Mouse (Mus musculus): ENCODE data around the gene Tnfrsf13b. TPM values are rescaled to one million over a fixed set of nuclear protein-coding genes. Genes with fewer than 3 reads are reported as not detected.

The Tnfrsf13b gene
- polyA plus RNA-seq, 1 experiment from 2014 or later, result 2.0 TPM

GRCm38 (mm10) chr11:61108911-61109361, 17.6 kb upstream of the Tnfrsf13b start:
- Histone ChIP-seq H3K4me2 (ENCODE audit: low read length) (no peak overlapping the region), H3K4me3 (ENCODE audit: low read length) (no peak overlapping the region), H3K9me3 (ENCODE audit: control insufficient read depth, low read length) (no peaks in the 10 kb centered on the region), H3K27me3 (replicated peaks; ENCODE audit: control insufficient read depth, insufficient read depth, low read length) (no peaks in the 10 kb centered on the region), H3K27ac (ENCODE audit: low read depth, low read length) (no peak overlapping the region), H3K4me1 (ENCODE audit: control insufficient read depth, insufficient read depth, low read depth, low read length) (peaks cover 2% of the 10 kb centered on the region; the same call in 1 of the 2 replicates), H3K36me3 (ENCODE audit: control insufficient read depth, insufficient read depth, low read length) (no peaks in the 10 kb centered on the region), H3K9ac (ENCODE audit: low read depth, low read length) (no peak overlapping the region)
- WGBS, result 93% methylated on average over 12 of the region's 12 CpGs
- ATAC-seq, result no peak

DNA sequence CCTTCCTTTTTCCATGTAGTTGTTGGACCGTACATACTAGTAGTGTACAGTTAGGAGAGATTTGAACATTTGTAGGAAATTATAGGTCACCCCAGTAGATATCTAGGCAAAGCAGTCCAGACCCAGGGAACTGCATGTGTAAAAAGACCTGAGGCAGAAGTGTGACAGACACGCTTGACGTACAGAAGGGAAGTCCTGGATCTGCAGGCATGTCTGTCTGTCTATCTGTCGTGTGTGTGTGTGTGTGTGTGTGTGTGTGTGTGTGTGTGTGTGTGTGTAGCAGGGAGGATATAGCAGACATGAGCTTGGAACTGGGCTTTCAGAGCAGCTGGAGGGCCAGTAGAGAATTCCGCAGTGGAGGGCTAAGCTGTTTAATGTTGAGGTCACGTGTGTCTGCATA, 16.8 kb upstream of the Tnfrsf13b start:
- no peaks in the 10 kb centered on the region for H3K9me3 ChIP-seq (ENCODE audit: control insufficient read depth, low read length)
- no peak overlapping the region for H3K4me2 ChIP-seq (ENCODE audit: low read length)
- H3K27me3 ChIP-seq (replicated peaks; ENCODE audit: control insufficient read depth, insufficient read depth, low read length), result no peaks in the 10 kb centered on the region
- H3K9ac ChIP-seq (ENCODE audit: low read depth, low read length), result no peak overlapping the region
- whole genome bisulfite sequencing, result 88% methylated on average over 6 of the region's 6 CpGs
- ATAC-seq, result no peak
- no peaks in the 10 kb centered on the region for H3K36me3 ChIP-seq (ENCODE audit: control insufficient read depth, insufficient read depth, low read length)
- H3K4me3 ChIP-seq (ENCODE audit: low read length), result no peak overlapping the region
- H3K27ac ChIP-seq (ENCODE audit: low read depth, low read length), result no peak overlapping the region
- H3K4me1 ChIP-seq (ENCODE audit: control insufficient read depth, insufficient read depth, low read depth, low read length), result no peaks in the 10 kb centered on the region

- H3K4me2 ChIP-seq (ENCODE audit: low read length), result no peak overlapping the region
- H3K4me3 ChIP-seq (ENCODE audit: low read length), result no peak overlapping the region
- H3K9ac ChIP-seq (ENCODE audit: low read depth, low read length), result no peak overlapping the region
- H3K4me1 ChIP-seq (ENCODE audit: control insufficient read depth, insufficient read depth, low read depth, low read length), result no peaks in the 10 kb centered on the region
- WGBS, result 78% methylated on average over 10 of the region's 10 CpGs
- H3K9me3 ChIP-seq (ENCODE audit: control insufficient read depth, low read length), result no peaks in the 10 kb centered on the region
- no peaks in the 10 kb centered on the region for H3K27me3 ChIP-seq (replicated peaks; ENCODE audit: control insufficient read depth, insufficient read depth, low read length)
- H3K36me3 ChIP-seq (ENCODE audit: control insufficient read depth, insufficient read depth, low read length), result no peaks in the 10 kb centered on the region
- ATAC-seq, result no peak
- H3K27ac ChIP-seq (ENCODE audit: low read depth, low read length), result no peak overlapping the region
Measured at GRCm38 (mm10) chr11:61110113-61110512, 16.4 kb upstream of the Tnfrsf13b start.

DNA sequence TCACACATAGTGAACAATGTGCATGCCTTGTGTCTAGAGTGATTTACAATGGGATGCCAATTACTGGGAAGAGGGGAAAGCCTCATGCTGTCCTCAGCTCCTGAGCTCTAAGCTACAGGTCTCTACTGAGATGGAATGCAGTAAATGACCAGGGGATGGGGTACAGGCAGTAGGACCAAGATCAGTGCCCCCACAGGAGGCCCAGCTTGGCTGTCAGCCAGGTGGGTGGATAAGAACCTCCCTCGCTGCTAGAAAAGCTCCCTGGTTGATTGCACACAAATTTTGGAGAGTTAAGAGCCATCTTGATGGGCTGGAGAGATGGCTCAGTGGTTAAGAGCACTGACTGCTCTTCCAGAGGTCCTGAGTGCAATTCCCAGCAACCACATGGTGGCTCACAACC, 15.6 kb upstream of the Tnfrsf13b start:
- Histone ChIP-seq H3K4me2 (ENCODE audit: low read length) (no peak overlapping the region), H3K9me3 (ENCODE audit: control insufficient read depth, low read length) (no peaks in the 10 kb centered on the region), H3K4me1 (ENCODE audit: control insufficient read depth, insufficient read depth, low read depth, low read length) (no peaks in the 10 kb centered on the region), H3K27ac (ENCODE audit: low read depth, low read length) (no peak overlapping the region), H3K36me3 (ENCODE audit: control insufficient read depth, insufficient read depth, low read length) (no peaks in the 10 kb centered on the region), H3K9ac (ENCODE audit: low read depth, low read length) (no peak overlapping the region), H3K27me3 (replicated peaks; ENCODE audit: control insufficient read depth, insufficient read depth, low read length) (no peaks in the 10 kb centered on the region), H3K4me3 (ENCODE audit: low read length) (no peak overlapping the region)
- no peak for ATAC-seq
- WGBS, result 48% methylated on average over 1 of the region's 1 CpGs

- H3K4me1 ChIP-seq (ENCODE audit: control insufficient read depth, insufficient read depth, low read depth, low read length), result no peaks in the 10 kb centered on the region
- H3K4me3 ChIP-seq (ENCODE audit: low read length), result no peak overlapping the region
- H3K4me2 ChIP-seq (ENCODE audit: low read length), result no peak overlapping the region
- 94% methylated on average over 4 of the region's 4 CpGs for WGBS
- H3K36me3 ChIP-seq (ENCODE audit: control insufficient read depth, insufficient read depth, low read length), result no peaks in the 10 kb centered on the region
- H3K9ac ChIP-seq (ENCODE audit: low read depth, low read length), result no peak overlapping the region
- no peak overlapping the region for H3K27ac ChIP-seq (ENCODE audit: low read depth, low read length)
- no peaks in the 10 kb centered on the region for H3K9me3 ChIP-seq (ENCODE audit: control insufficient read depth, low read length)
- ATAC-seq, result no peak
- H3K27me3 ChIP-seq (replicated peaks; ENCODE audit: control insufficient read depth, insufficient read depth, low read length), result no peaks in the 10 kb centered on the region
Measured at GRCm38 (mm10) chr11:61111472-61111871, 15.1 kb upstream of the Tnfrsf13b start.

GRCm38 (mm10) chr11:61112323-61112995, 14.1 kb upstream of the Tnfrsf13b start:
- no peaks in the 10 kb centered on the region for H3K27me3 ChIP-seq (replicated peaks; ENCODE audit: control insufficient read depth, insufficient read depth, low read length)
- no peak overlapping the region for H3K4me2 ChIP-seq (ENCODE audit: low read length)
- H3K4me3 ChIP-seq (ENCODE audit: low read length), result no peak overlapping the region
- H3K36me3 ChIP-seq (ENCODE audit: control insufficient read depth, insufficient read depth, low read length), result no peaks in the 10 kb centered on the region
- no peak for ATAC-seq
- H3K27ac ChIP-seq (ENCODE audit: low read depth, low read length), result no peak overlapping the region
- no peaks in the 10 kb centered on the region for H3K9me3 ChIP-seq (ENCODE audit: control insufficient read depth, low read length)
- H3K4me1 ChIP-seq (ENCODE audit: control insufficient read depth, insufficient read depth, low read depth, low read length), result no peaks in the 10 kb centered on the region
- 88% methylated on average over 8 of the region's 8 CpGs for WGBS
- H3K9ac ChIP-seq (ENCODE audit: low read depth, low read length), result no peak overlapping the region

- no peaks in the 10 kb centered on the region for H3K4me1 ChIP-seq (ENCODE audit: control insufficient read depth, insufficient read depth, low read depth, low read length)
- ATAC-seq, result no peak
- H3K4me2 ChIP-seq (ENCODE audit: low read length), result no peak overlapping the region
- no peaks in the 10 kb centered on the region for H3K9me3 ChIP-seq (ENCODE audit: control insufficient read depth, low read length)
- no peak overlapping the region for H3K9ac ChIP-seq (ENCODE audit: low read depth, low read length)
- no peaks in the 10 kb centered on the region for H3K36me3 ChIP-seq (ENCODE audit: control insufficient read depth, insufficient read depth, low read length)
- no peak overlapping the region for H3K27ac ChIP-seq (ENCODE audit: low read depth, low read length)
- WGBS, result 69% methylated on average over 8 of the region's 8 CpGs
- no peaks in the 10 kb centered on the region for H3K27me3 ChIP-seq (replicated peaks; ENCODE audit: control insufficient read depth, insufficient read depth, low read length)
- H3K4me3 ChIP-seq (ENCODE audit: low read length), result no peak overlapping the region
Measured at GRCm38 (mm10) chr11:61116226-61116625, 10.3 kb upstream of the Tnfrsf13b start.

GRCm38 (mm10) chr11:61119996-61120583, 6.5 kb upstream of the Tnfrsf13b start:
- H3K36me3 ChIP-seq (ENCODE audit: control insufficient read depth, insufficient read depth, low read length), result no peaks in the 10 kb centered on the region
- no peak for ATAC-seq
- no peak overlapping the region for H3K27ac ChIP-seq (ENCODE audit: low read depth, low read length)
- 89% methylated on average over 3 of the region's 3 CpGs for WGBS
- no peaks in the 10 kb centered on the region for H3K4me1 ChIP-seq (ENCODE audit: control insufficient read depth, insufficient read depth, low read depth, low read length)
- H3K4me3 ChIP-seq (ENCODE audit: low read length), result no peak overlapping the region
- H3K9me3 ChIP-seq (ENCODE audit: control insufficient read depth, low read length), result no peaks in the 10 kb centered on the region
- H3K4me2 ChIP-seq (ENCODE audit: low read length), result no peak overlapping the region
- H3K27me3 ChIP-seq (replicated peaks; ENCODE audit: control insufficient read depth, insufficient read depth, low read length), result no peaks in the 10 kb centered on the region
- H3K9ac ChIP-seq (ENCODE audit: low read depth, low read length), result no peak overlapping the region

GRCm38 (mm10) chr11:61122283-61122768, 4.2 kb upstream of the Tnfrsf13b start:
- H3K4me2 ChIP-seq (ENCODE audit: low read length), result no peak overlapping the region
- WGBS, result 83% methylated on average over 9 of the region's 9 CpGs
- no peak for ATAC-seq

More at GRCm38 (mm10) chr11:61122283-61122768, 4.2 kb upstream of the Tnfrsf13b start:
- Histone ChIP-seq H3K4me1 (ENCODE audit: control insufficient read depth, insufficient read depth, low read depth, low read length) (no peaks in the 10 kb centered on the region), H3K4me3 (ENCODE audit: low read length) (no peak overlapping the region), H3K9ac (ENCODE audit: low read depth, low read length) (no peak overlapping the region), H3K27me3 (replicated peaks; ENCODE audit: control insufficient read depth, insufficient read depth, low read length) (no peaks in the 10 kb centered on the region), H3K36me3 (ENCODE audit: control insufficient read depth, insufficient read depth, low read length) (no peaks in the 10 kb centered on the region), H3K27ac (ENCODE audit: low read depth, low read length) (no peak overlapping the region), H3K9me3 (ENCODE audit: control insufficient read depth, low read length) (no peaks in the 10 kb centered on the region)
